Mouse (Mus musculus) neutrophil, adult 5-6 weeks (primary cell): ENCODE data around the gene Alyref2. TPM values are rescaled to one million over a fixed set of nuclear protein-coding genes. Genes with fewer than 3 reads are reported as not detected.
"Not testable (repeated sequence)": the region's sequence is repeated elsewhere in the genome, so short reads cannot be mapped to it uniquely, and the experiment has no call there.

Experiments
- ATAC-seq: fragments of 151-379, 151-347 bp; 2 replicates; pipeline ENCODE4 v1.8.0; 2017; ENCODE audit warnings: mild to moderate bottlenecking, moderate TSS enrichment; ENCODE audit not compliant: insufficient number of reproducible peaks, poor library complexity, low FRiP score, severe bottlenecking; ENCODE audit errors: extremely low read depth
- total RNA-seq: library from RNA; stranded (forward); fragments of 200-1000 nt; gene quantifications from 2 replicates; pipeline ENCODE4 v1.2.3, GENCODE M21; 2017

The Alyref2 gene
- total RNA-seq, result 20.3 and 20.7 TPM in 2 replicates

DNA sequence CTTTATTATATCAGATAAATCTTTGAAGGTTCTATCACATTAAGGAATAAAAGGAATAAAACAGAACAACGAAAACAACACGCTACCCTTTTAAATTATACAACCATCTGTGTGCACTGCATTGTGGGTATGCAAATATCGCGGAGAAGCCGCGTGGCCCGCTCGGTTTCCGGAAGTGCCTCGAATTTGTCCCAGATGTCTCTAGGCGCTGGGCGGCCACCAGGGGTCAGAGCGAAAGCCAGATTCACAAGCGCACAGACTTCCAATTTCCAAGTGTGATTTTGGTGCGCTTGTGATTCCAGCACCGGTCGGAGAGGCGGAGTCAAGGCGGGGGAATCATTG, at the start of gene Alyref2:
Gene Alyref2 (plus strand): TSS at position 229 of the 342 bp plus-strand sequence.
- ATAC-seq, result peak; percentile 88

DNA sequence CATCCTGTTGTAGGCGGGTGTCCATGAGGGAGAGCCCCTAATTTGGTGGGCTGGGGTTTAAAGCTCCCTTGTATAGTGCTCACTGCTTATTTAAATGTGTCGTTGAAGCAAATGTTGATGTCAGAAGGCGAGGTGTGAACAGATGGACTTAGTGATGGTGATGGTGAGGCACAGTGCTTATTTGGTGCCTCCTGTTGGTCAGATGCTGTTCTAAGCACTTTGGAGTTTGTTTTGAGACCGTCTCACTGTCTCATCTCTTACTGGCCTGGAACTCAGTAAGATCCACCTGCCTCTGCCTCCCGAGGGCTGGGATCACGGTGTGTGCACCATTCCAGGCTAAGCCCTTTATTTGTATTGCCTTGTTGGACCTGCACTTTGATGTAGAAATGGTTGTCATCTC, 48.4 kb upstream of the Alyref2 start:
- ATAC-seq, result no peak

DNA sequence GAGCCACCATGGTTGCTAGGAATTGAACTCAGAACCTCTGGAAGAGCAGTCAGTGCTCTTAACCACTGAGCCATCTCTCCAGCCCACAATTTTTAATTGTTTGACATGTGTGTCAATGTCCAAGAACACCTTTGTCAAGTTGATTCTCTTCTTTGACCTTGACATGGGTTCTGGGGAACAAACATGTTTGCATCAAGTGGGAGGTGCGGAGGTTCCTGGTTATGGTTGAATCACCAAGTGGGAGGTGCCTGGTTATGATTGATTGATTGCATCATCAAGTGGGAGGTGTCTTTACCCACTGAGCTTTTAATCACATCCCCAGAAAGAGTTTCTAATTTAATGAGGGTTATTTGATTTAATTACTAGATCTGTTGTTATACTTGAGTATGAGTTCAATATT, 45.7 kb upstream of the Alyref2 start:
- no peak for ATAC-seq

DNA sequence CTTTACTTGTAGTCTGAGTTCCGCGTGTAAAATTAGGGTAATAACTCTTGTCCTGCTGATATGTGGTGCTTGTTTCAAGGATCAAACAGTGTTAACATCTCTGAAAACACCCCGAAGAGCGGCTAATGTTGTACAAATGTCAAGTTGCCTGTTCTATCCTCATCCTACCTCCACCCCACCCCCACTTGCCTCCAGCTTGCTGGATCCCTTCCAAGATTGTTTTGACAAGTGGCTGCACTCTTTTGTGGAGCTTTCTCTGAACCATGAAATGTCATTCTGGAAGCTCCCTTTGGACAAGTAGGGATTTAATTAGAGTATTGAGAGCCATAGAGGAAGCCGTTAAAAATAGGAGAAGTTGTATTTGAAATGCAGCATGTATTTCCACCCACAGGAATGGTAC, 43.5 kb upstream of the Alyref2 start:
- ATAC-seq, result no peak

DNA sequence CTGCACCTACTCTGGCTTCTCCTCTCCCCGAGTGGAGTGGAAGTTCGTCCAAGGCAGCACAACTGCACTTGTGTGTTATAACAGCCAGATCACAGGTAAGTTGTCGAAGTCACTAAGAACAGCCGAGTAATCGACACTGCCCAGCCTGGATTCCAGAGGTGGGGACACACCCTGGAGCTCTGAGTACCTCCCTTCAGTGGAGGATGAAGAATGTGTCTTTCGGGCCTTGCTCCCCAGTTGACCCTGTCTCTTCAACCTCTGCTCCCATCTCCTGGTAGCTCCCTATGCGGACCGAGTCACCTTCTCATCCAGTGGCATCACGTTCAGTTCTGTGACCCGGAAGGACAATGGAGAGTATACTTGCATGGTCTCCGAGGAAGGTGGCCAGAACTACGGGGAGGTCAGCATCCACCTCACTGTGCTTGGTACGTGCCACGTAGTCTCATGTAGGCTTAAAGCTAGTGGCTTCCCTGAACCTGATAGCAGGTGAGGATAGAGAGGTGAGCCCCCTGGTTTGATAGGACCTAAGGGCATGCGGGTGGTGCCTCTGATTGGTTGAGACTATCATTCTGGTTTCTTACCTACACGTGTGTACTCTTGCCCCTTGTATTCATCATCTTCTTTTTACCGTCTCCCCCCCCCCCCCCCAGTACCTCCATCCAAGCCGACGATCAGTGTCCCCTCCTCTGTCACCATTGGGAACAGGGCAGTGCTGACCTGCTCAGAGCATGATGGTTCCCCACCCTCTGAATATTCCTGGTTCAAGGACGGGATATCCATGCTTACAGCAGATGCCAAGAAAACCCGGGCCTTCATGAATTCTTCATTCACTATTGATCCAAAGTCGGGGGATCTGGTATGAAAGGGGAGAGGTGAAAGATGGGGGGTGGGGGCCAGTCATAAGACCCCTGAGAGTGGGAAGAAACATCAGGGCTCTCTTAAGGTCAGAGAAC, 42.5 kb upstream of the Alyref2 start:
- 0 out of 2 replicates have a peak, but pooled peaks have one; percentile 6 for ATAC-seq

DNA sequence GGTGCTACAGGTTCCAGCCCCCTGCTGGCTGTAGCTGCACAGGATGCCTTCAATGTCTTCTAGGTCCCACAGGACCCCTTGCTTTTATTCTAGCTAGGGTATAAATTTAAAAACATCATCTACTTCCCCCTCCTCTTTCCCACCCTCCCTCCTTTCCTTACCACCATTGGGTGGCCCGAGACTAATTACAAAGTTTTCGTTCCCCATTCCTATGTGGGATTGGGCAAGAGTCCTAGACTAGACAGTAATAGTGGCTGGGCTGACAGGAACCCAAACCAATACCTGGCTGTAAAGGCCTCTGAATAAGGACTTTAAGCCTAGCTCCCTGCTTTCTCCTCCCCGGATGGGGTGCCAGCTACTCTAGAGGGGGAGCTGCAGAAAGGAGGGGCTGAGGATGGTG, 40.1 kb upstream of the Alyref2 start:
- ATAC-seq, result no peak

DNA sequence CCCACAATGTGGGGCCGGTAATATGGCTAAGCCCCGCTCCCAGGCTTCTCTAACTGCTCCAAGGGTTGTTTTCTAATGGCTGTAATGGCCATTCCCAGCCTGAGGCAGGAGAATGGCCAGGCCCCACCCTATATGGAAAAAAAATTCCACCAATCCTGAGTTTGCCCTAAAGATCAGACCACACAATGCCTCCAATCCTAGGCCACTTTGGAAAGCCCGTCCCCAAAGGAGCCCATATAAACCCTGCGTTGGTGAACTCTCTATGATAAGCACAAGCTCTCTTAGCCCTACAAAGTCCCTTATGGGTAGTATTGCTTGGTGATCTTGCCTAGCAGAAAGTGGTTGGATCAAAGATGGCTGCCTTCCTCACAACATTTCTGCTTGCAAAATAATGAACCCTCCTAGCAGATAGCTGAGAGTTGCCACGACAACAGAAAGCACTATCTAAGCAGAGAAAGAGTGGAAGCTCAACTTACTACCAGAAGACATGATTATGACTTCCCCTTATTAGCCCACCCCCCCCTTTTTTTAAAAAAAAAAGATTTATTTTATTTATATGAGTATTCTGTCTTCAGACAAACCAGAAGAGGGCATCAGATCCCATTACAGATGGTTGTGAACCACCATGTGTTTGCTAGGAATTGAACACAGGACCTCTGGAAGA, 37.4 kb upstream of the Alyref2 start:
- no peak for ATAC-seq

DNA sequence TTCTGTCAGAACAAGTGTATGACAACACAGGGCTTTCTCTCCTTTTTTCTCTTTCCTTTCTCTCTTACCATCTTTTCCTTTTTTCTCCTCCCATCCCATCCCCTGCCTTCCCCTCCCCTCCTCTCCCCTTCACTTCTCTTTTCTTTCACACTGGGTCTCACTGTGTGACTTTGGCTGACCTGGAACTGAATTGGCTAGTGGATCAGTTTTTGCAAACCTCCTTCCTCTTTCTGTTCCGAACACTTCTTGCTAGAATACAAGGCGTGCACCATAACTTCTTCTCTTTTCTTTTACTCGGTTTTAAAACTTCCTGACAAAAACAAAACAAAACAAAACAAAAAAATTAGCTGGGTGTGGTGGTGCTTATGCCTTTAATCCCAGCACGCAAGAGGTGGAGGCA, 36.7 kb upstream of the Alyref2 start:
- ATAC-seq, result no peak; the same call in 1 of the 2 replicates

DNA sequence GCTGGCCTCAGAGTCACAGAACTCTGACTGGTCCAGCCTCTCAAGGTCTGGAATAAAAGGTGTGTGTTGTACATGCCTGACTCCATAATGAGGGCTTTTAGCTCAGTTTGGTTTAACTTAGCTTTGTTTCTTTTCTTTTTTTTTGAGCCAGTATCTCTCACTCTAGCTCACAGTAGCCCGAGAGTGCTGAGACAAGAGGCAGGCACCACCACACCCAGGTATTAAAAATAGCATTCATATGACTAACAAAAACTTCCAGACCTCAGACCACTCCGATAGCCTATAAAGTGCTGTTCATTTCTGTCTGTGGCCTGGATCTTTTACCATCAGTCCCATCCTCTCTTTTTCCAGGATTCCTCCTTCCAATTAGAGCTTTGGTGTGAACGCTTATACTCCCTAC, 33.6 kb upstream of the Alyref2 start:
- no peak for ATAC-seq

DNA sequence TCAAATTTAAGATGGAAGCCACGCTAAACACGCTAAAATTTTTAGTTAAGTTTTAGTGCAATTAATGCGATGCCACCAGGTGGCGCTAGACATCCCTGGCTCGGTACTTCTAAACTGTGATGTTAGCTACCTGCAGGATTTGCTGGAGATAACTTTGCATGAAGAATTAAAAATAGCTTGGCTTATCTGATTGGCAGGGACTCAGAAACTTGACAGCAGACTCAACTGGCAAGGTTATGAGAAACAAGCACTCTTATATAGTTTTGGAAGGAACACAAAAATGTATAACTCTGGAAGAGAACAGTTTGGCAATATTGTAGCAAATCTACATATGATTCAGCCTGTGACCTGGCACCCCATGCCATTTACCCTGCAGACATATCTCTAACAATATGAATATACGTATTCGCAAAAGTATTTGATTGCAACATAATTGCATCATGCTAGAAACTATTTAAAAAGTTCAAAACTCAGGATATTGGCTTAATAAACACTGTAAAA, 32.9 kb upstream of the Alyref2 start:
- peak; percentile 75 for ATAC-seq

DNA sequence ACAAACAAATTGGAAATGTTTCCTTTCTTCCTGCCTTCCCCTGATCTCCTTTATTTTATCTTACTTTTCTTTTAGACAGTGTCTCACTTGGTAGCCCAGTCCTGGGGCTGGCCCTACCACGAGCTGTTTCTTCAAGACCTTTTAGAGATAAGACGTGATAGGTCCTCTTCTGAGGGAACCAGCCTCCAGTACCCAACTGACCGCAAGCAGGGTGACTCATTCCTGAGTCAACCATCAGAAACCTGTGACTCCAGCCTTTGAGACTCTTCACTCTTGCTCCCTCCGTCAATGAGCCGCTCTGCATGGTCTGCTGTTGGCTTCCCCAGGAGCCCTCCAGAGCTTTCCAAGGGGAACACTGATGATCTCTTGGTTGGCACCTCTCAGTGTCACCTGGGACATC, 32.4 kb upstream of the Alyref2 start:
- peak; percentile 44; the same call in 1 of the 2 replicates for ATAC-seq

DNA sequence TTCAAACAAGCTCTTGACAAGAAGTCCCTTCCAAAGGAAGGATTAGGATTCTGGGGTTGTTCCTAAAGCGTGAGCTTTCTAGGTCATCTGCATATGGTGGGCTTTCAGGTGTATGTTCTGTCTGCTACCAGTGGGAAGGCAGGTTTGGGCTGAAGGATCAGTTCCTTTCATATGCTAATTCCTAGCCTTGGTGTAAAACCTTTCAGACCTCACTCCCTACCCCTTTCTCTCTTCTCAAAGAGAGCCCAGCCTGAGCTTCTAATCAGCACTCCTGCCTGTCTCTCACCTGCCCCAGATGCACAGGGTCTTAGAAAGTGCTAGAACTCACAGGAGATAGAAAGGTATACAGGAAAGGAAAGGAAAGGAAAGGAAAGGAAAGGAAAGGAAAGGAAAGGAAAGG, 31.8 kb upstream of the Alyref2 start:
- ATAC-seq, result no peak

DNA sequence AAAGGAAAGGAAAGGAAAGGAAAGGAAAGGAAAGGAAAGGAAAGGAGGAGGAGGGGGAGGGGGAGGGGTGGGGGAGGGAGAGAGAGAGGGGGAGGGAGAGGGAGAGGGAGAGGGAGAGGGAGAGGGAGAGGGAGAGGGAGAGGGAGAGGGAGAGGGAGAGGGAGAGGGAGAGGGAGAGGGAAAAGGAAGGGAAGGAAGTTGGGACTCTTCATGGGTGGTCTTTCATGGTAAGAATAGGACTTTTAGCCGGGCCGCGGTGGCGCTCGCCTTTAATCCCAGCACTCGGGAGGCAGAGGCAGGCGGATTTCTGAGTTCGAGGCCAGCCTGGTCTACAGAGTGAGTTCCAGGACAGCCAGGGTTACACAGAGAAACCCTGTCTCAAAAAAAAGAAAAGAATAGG, 31.3 kb upstream of the Alyref2 start:
- not testable (repeated sequence) for ATAC-seq

DNA sequence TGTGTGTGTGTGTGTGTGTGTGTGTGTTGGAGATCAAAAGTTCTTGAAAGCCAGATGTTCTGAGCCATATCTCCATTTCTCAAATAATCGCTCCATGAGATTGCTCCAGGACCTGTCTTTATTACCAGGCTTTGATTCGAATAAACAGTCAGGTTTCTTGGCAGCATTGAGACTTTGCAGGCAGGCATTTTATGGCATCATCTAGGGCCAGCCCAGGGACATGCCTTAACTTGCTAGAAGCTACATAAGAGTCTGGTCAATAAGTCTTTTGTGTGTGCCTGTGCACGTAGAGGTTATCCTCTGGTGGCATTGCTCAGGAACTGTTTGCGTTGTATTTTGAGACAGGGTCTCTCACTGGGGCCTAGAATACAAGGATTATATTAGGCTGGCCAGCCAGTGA, 29.8 kb upstream of the Alyref2 start:
- ATAC-seq, result no peak

DNA sequence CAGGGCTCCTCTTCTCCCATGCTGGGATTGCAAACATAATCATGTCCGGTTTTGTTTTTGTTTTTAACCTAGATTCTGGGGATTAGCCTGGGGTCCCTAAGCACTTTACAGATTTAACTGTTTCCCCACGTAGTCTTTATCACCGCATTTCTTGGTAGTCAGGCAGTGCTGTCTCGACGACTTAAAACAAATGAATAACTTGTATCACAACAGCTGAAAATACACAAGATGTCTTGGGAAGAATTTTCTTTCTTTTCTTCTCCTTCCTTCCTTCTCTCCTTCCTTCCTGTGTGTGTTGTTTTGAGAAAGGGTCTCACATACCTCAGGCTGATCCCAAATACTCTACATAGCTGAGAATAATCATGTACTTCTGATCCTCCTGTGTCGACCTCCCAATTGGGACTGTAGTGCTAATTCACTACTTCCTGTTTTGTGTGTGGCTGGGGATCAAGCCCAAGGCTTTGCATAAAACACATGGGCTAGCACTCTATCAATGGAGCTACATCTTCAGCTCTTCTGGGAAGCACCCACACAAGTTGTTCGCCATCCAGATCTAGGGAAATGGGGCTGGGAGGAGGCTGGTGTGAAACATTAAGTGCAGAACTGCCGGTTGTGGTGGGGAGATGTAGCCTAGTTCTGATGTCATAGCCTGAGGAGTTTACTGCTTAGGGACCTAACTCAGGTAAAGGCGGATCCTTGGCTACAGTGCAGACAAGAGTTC, 29.2 kb upstream of the Alyref2 start:
- ATAC-seq, result no peak

DNA sequence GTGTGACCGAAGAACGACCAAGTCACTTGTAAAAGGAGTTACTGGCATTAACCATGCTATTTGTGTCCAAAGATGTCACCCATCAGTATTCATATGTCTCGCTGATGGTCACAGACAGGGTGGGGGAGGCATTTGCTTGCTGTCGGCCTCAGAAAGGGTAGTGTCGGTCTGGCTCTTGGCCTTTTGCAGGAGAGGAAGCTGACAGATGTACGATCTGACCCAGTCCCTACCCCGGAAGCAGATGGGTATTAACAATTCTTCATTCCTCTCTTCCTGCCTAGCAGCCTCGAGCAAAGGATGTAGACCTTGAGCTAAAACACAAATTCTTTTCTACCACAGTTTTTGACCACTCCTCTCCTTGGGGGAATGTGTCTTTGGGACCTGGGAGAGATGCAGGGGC, 26.2 kb upstream of the Alyref2 start:
- ATAC-seq, result no peak

DNA sequence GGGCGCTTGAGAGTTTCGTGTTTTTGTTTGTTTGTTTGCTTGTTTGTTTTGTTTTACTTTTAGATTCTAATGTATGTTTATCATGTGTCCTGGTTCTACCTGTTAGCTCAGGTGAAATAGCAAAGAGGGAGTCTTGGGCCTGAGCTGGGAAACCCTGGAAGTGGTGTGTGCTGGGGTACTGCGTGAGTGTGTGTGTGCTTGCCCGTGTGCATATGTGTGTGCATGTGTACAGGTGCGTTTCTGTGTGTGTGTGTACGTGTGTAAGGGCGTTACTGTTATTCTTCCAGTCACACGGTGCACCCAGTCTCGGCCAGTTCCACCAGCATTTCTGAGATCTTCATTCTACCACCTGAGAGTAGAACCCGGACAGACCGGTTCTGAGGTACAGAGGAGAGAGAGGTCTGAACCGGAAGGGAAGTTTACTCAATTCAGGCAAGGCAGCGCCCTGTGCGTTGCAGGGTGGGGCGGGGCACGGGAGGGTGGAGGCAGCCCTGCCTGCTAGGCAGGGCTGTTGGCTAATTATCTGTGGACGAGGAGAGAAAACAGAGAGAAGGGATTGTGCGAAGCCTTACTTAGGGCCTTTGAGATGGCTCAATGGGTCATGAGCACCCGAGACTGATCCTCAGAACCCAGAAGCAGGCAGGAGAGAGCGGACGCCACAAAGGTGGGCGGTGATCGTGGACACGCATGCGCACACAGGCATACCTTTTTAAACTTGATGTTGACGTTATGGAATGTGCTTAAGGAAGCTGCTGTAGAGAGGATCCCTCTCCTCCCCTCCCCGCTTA, 25.3 kb upstream of the Alyref2 start:
- ATAC-seq, result no peak

DNA sequence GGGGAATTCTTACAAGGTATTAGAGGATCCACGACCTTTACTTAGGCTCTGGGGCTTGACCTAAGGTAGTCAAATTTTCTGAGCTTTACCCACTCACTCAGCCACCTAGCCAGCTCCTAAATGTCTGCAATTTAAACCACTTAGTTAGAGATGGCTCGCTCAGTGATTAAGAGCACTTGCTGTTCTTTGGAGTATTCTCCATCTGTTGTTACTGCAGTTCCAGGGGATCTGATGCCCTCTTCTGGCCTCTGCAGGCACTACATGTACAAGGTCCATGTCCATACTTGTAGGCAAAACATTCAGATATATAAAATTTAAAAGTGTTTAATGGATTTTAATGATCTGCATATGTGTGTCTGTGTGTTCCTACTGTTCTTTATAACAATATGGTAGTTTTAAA, 24.3 kb upstream of the Alyref2 start:
- peak; percentile 67; the same call in 1 of the 2 replicates for ATAC-seq

DNA sequence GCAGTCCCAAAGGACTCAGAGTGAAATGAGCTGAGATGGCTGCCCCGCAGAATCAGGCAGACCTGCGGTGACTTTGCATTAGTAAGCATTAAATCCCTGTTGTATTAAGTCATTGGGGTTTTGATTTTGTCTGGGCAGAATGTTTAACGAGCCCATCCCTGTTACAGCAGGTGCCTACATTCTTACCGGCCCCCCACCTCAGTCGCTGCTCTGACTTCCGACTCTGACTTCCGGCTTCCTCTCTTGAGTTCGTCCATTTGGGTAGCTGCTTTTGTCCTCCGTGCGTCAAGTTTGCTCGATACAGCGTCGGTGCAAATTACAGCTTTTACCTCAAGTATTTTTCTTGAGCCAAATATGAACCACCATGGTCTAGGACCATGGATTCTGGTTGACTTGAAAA, 9.0 kb upstream of the Alyref2 start:
- ATAC-seq, result no peak
